Mouse (Mus musculus): ENCODE measurements around the gene Litaf. TPM values are rescaled to one million over a fixed set of nuclear protein-coding genes. Genes with fewer than 3 reads are reported as not detected.

Litaf gene
- polyA plus RNA-seq (2012; rRNA removed): 38.7 and 45.6 TPM in 2 replicates

DNA sequence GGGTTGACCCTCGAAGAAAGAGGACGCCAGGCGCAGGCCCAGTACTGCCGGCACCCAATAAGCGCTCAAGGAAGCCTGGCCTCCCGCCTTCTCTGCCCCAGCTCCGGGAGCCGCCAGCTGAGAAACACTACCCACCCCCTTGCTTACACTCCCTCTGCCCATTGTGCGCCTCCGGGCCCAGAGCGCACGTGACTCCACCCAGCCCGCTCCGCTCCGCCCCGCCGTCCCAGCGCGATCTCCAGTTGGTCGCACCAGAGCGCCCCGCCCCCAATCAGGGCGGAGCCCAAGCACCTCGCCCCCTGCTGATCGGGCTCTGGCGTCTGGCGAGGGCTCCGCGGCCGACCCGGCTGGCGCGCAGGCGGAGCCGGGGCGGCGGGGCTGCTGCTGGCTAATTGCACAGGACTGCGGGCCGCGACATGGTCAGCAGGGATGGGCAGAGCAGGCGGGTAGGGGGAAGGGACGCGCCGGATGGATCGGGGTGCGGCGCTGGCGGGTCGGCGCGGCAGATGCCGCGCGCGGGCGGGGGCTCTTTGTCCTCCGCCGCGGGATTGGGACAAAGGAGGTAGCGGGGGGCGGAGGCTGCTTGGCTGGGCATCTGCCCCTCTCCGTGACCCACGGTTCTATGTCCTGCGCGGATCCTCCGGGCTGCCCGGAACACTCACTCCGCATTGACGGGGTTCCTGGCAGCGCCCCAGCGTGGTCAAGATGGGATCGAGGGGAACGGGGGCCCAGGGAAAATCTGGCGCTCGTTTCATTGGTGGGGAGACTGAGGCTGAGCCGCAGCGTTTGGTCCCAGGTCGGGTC lies at the start of gene Litaf:
Litaf (minus strand) TSS at position 129 of the 804 bp plus-strand sequence.

GRCm38 (mm10) chr16:11060645-11061044 lies 5.3 kb downstream of the Litaf start, which contains the start of gene Snn:
Gene Snn (plus strand): TSS chr16:11060945.

Other genes with a start within 250 kb of the Litaf start
- gene Rmi2, start 231.1 kb downstream of the Litaf start, polyA plus RNA-seq (2012; rRNA removed): 3.1 TPM in 2 replicates
- gene Snn, start 5.2 kb downstream of the Litaf start, polyA plus RNA-seq (2012; rRNA removed): 170 and 217 TPM in 2 replicates
- gene Txndc11, start 68.5 kb upstream of the Litaf start, polyA plus RNA-seq (2012; rRNA removed): 23.9 and 26.3 TPM in 2 replicates
- gene Zc3h7a, start 110.2 kb upstream of the Litaf start, polyA plus RNA-seq (2012; rRNA removed): 153 and 162 TPM in 2 replicates
- gene Rsl1d1, start 137.2 kb upstream of the Litaf start, polyA plus RNA-seq (2012; rRNA removed): 71.1 and 78.5 TPM in 2 replicates
- gene Gspt1, start 188.2 kb upstream of the Litaf start, polyA plus RNA-seq (2012; rRNA removed): 53.0 and 56.4 TPM in 2 replicates
- gene Tnfrsf17, start 247.7 kb upstream of the Litaf start, polyA plus RNA-seq (2012; rRNA removed): 0.06 and 0.21 TPM in 2 replicates

Measured in central nervous system, embryonic 14 days (tissue).